10 mouse cellular contexts compared by ENCODE assay signal in the genomic region with DNA sequence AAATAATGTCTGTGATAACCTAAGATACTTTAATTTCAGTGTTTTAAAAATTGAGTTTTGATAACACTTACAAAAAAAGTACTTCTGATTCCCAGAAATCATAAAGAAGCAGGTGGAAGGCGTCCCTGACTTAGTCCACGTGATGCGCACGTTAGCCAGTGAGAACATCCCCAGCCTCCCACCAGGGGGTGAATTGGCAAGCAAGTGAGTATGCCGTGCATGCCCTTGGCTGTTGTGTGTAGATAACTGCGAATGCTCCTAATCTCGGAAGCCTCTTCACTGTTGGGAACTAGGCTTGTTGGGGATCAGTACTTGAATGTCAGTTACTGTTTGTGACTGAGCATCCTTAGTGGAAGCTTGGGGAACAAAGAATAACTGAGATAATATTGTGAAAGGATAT. TPM values are rescaled to one million over a fixed set of nuclear protein-coding genes. Genes with fewer than 3 reads are reported as not detected.
DNase-seq lines count a peak whose midpoint lies in the region; ATAC-seq and TF ChIP-seq lines count a peak whose summit lies in the region.
"Had no signal": no experiment of that assay in that cellular context is flagged by ENCODE, and none has a peak within 500 bp of the region (broad histone marks: within the 10 kb centered on the region; RNA-seq: fewer than 3 reads in every experiment).

No protein-coding gene starts in this region.

- H3K27me3 ChIP-seq in hindbrain, embryonic 14.5 days (ENCODE audit: control insufficient read depth, insufficient read depth, low read length): no peaks in the 10 kb centered on the region
- no peaks in the 10 kb centered on the region for H3K27me3 ChIP-seq in hindbrain, embryonic 16.5 days (replicated peaks; ENCODE audit: control insufficient read depth, insufficient read depth, low read length)
- no peaks in the 10 kb centered on the region for H3K27me3 ChIP-seq in kidney, embryonic 14.5 days (ENCODE audit: control insufficient read depth, insufficient read depth, low read length)
- H3K27me3 ChIP-seq: hindbrain, embryonic 13.5 days had no signal

- peaks cover 53% of the 10 kb centered on the region for H3K36me3 ChIP-seq in hindbrain, embryonic 14.5 days (replicated peaks; ENCODE audit: control insufficient read depth, insufficient read depth)
- H3K36me3 ChIP-seq in hindbrain, embryonic 16.5 days (ENCODE audit: control insufficient read depth, insufficient read depth, low read length): peaks cover 17% of the 10 kb centered on the region
- peaks cover 33% of the 10 kb centered on the region for H3K36me3 ChIP-seq in kidney, embryonic 14.5 days (ENCODE audit: control insufficient read depth, insufficient read depth, low read length)

- no peak for TF ChIP-seq POLR2A in brain, embryonic 14.5 days (IDR thresholded peaks at IDR 0.05; ENCODE audit: borderline replicate concordance, extremely low read depth, insufficient read depth, insufficient read length, poor library complexity, severe bottlenecking)

- no peak overlapping the region for H3K27ac ChIP-seq in hindbrain, embryonic 14.5 days
- no peak overlapping the region for H3K27ac ChIP-seq in hindbrain, embryonic 16.5 days (ENCODE audit: low read depth, low read length)
- H3K27ac ChIP-seq in kidney, embryonic 14.5 days (ENCODE audit: low read depth, low read length): no peak overlapping the region
- H3K27ac ChIP-seq: hindbrain, embryonic 13.5 days had no signal

- H3K9ac ChIP-seq in hindbrain, embryonic 14.5 days: no peak overlapping the region
- no peak overlapping the region for H3K9ac ChIP-seq in hindbrain, embryonic 16.5 days (ENCODE audit: low read depth, low read length)
- no peak overlapping the region for H3K9ac ChIP-seq in kidney, embryonic 14.5 days (ENCODE audit: low read depth, low read length)
- H3K9ac ChIP-seq: forebrain, postnatal 0 days; hindbrain, embryonic 13.5 days had no signal

- DNase-seq in hindbrain, embryonic 14.5 days (ENCODE audit: low spot score): peak; percentile 30
- peak; percentile 64 for DNase-seq in brain, embryonic 14.5 days (ENCODE audit: low read depth)
- DNase-seq in retina, postnatal 7 days (ENCODE audit: low read depth, low spot score): peak; percentile 9
- DNase-seq in thymus, postnatal 14 days: no peak
- no peak for DNase-seq in layer of hippocampus, adult 8-10 months (ENCODE audit: low spot score in 2 of 2)
- DNase-seq: forebrain, postnatal 0 days had no signal

- ATAC-seq in hindbrain, embryonic 14.5 days (ENCODE audit: low FRiP score): no peak
- no peak for ATAC-seq in hindbrain, embryonic 16.5 days
- ATAC-seq in erythroid progenitor cell, adult 5-6 weeks (replicated peaks; ENCODE audit: low FRiP score, poor library complexity, severe bottlenecking): peak; percentile 89
- no peak for ATAC-seq in kidney, embryonic 14.5 days (ENCODE audit: low FRiP score, low TSS enrichment)
- ATAC-seq: forebrain, postnatal 0 days had no signal

- TF ChIP-seq CTCF in brain, embryonic 14.5 days (IDR thresholded peaks at IDR 0.05; ENCODE audit: borderline replicate concordance, extremely low read depth, insufficient read depth, insufficient read length): no peak

- no peaks in the 10 kb centered on the region for H3K9me3 ChIP-seq in hindbrain, embryonic 14.5 days (ENCODE audit: control insufficient read depth, low read length)
- H3K9me3 ChIP-seq in hindbrain, embryonic 16.5 days (ENCODE audit: control insufficient read depth, low read length): no peaks in the 10 kb centered on the region
- no peaks in the 10 kb centered on the region for H3K9me3 ChIP-seq in kidney, embryonic 14.5 days (ENCODE audit: control insufficient read depth, low read length)
- H3K9me3 ChIP-seq: hindbrain, embryonic 13.5 days had no signal

- no peak overlapping the region for H3K4me2 ChIP-seq in hindbrain, embryonic 14.5 days (replicated peaks)
- H3K4me2 ChIP-seq in hindbrain, embryonic 16.5 days (ENCODE audit: low read length): no peak overlapping the region
- no peak overlapping the region for H3K4me2 ChIP-seq in kidney, embryonic 14.5 days (replicated peaks; ENCODE audit: low read depth, low read length)
- H3K4me2 ChIP-seq: hindbrain, embryonic 13.5 days had no signal

- H3K4me3 ChIP-seq in hindbrain, embryonic 14.5 days (replicated peaks; ENCODE audit: low read length): no peak overlapping the region
- H3K4me3 ChIP-seq in hindbrain, embryonic 16.5 days (ENCODE audit: low read length): no peak overlapping the region
- H3K4me3 ChIP-seq in kidney, embryonic 14.5 days (ENCODE audit: low read length): no peak overlapping the region
- H3K4me3 ChIP-seq: hindbrain, embryonic 13.5 days had no signal

- no peaks in the 10 kb centered on the region for H3K4me1 ChIP-seq in hindbrain, embryonic 14.5 days (replicated peaks; ENCODE audit: control insufficient read depth, insufficient read depth, low read length)
- H3K4me1 ChIP-seq in hindbrain, embryonic 16.5 days (ENCODE audit: control insufficient read depth, insufficient read depth, low read depth, low read length): no peaks in the 10 kb centered on the region
- H3K4me1 ChIP-seq in kidney, embryonic 14.5 days (ENCODE audit: control insufficient read depth, insufficient read depth, low read length): no peaks in the 10 kb centered on the region
- H3K4me1 ChIP-seq: hindbrain, embryonic 13.5 days had no signal

- 49% methylated on average over 7 of the region's 7 CpGs for WGBS in hindbrain, embryonic 14.5 days
- WGBS in hindbrain, embryonic 16.5 days: 41% methylated on average over 7 of the region's 7 CpGs
- 75% methylated on average over 7 of the region's 7 CpGs for WGBS in kidney, embryonic 14.5 days

RNA-seq across cellular contexts. Expression of a gene that starts 33.3 kb away (rescaled TPM):
- polyA plus RNA-seq in hindbrain, embryonic 14.5 days (2014; fragmentation: Nextera tagmentation; extraction: Ambion mirVana): 109 and 125 TPM in 2 replicates
- polyA plus RNA-seq in hindbrain, embryonic 16.5 days (2015; fragmentation: Nextera tagmentation; extraction: Ambion mirVana): 25.7 and 47.5 TPM in 2 replicates
- polyA plus RNA-seq in brain, embryonic 14.5 days (2012; rRNA removed): 113 and 137 TPM in 2 replicates
- total RNA-seq in erythroid progenitor cell, adult 5-6 weeks (2015; ENCODE audit: low replicate concordance): 35.3 and 39.0 TPM in 2 replicates
- total RNA-seq in erythroid progenitor cell, adult 5-6 weeks (2017; ENCODE audit: low replicate concordance): 59.6 and 85.5 TPM in 2 replicates
- total RNA-seq in layer of hippocampus, adult 8-10 months (2022): 100 to 1,000 TPM; 242 to 265 (median 252) TPM
- polyA plus RNA-seq in kidney, embryonic 14.5 days (2014; fragmentation: Nextera tagmentation; extraction: Ambion mirVana): 58.2 and 73.8 TPM in 2 replicates

Comparison
In these comparisons a context has a peak if more than half of its experiments do, and no peak if none do; other contexts are left out.
1. DNase-seq: peak in hindbrain, embryonic 14.5 days (single experiment), brain, embryonic 14.5 days (single experiment) and retina, postnatal 7 days (single experiment); none in thymus, postnatal 14 days (single experiment) and layer of hippocampus, adult 8-10 months (0 of 2).